Mouse (Mus musculus): ENCODE results near the gene Lgr6.

The Lgr6 gene

DNA sequence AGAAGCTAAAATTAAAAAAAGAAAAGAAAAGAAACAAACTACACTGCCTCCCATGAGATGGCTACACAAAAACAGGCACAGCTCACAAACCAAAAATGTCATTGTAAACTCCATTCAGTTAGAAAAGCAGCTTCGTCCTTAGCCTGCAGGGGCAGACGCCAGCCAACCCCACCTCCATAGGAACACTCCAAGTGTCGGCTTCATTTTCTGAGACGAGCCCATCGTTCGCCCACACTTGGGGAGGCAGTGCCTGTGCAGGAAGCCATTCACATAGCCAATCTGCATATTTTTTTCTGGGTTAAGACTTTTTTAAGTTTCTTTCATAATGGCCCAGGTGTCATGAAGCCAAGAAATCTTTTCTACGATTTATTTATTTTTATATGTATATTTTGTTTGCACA lies 157.5 kb downstream of the Lgr6 start:
- no peak for DNase-seq

DNA sequence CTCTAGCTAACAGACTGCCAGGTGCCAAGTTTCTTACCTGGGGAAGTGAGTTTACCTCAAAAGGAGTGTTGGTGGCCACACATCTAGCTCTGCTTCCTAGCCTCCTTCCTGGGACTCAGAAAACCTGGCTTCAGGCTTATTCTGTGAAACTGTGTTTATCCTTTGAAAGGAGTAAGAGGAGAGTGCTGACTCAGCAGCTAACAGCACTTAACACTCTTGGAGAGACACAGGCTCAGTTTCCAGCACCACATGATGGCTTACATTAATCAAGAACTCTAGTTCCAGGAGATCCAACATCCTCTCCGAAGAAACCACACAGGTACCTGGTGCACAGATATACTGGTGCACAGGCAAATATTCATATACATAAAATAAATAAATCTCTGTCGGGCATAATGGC lies 162.2 kb downstream of the Lgr6 start:
- no peak for DNase-seq

DNA sequence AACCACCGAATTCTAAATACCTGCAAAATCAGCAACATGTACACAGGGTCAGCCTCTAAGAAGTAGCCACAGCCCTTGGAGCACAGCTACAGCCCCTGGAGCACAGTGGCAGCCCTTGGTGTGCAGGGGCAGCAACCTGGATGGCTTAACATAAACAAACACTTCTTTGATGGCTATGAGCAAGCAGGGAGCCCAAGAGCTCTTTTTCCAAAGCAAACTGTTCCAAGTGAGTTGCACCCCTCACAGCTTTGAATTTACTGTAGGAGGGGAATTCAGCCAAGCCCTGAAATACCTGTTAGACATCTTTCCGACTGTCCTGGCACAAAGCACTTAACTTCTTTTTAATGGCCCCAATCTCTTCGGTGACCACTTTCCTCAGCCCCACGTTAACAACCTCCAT lies 164.2 kb downstream of the Lgr6 start:
- no peak for DNase-seq

DNA sequence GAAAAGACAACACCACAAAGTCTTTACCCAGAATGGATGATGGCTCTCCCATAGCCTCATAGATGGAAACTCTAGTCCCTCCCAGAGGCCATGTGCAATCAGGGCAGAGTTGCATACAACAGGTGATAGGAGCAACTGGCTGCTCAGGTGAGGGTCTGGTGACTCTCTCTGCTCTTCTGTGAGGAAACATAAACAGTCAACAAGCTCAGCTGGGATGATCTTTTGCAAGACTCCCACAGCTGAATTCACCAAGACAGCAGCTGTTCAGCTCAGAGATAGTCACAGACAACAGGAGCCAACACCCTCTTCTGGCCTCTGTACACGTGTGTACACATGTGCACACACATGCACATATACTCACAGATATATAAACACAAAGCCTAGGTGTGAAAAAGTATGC lies 166.8 kb downstream of the Lgr6 start:
- no peak for DNase-seq

DNA sequence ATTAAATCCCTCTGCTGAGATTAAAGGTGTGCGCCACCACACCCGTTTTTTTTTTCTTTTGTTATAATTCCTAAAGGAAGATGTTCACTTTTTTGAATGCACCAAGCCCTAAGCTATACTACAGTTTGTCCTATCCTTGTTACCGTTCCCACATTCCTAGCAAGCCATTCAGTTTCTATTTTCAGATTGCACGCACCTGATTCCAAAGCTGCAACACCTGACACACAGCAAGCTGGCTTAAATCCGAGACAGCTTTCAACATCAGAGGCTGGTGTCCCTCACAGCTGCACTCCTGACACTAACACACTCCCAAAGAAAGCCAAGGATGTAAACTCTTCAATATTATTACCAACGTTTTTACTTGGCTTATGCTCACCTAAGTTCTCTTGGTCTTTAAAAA lies 168.7 kb downstream of the Lgr6 start:
- DNase-seq: no peak

Measured in embryo, embryonic 11 days (tissue).